Mouse (Mus musculus): Measurements from ENCODE around the gene Pepd.
A peak's percentile ranks its signal among the peaks of the same experiment; 100 is the strongest.

GRCm38 (mm10) chr7:35056436-35056864, 144.3 kb downstream of the Pepd start, which contains the start of gene Cebpg:
- TF ChIP-seq GATA1 (IDR thresholded peaks at IDR 0.05; ENCODE audit: low read depth, low read length) (no peak), CHD2 (IDR thresholded peaks at IDR 0.05; ENCODE audit: low read length) (no peak), CTCF (IDR thresholded peaks at IDR 0.05 in 2 of 3, conservative IDR thresholded peaks at IDR 0.05 in 1 of 3; ENCODE audit: control insufficient read depth in 1 of 3, insufficient read depth in 1 of 3, low read depth in 2 of 3, low read length in 3 of 3, poor library complexity in 1 of 3, severe bottlenecking in 1 of 3) (no peak), GABPA (IDR thresholded peaks at IDR 0.05; ENCODE audit: low read depth, low read length) (no peak), TBP (IDR thresholded peaks at IDR 0.05; ENCODE audit: low read depth, low read length) (peak; percentile 42; the same call in 1 of the 2 replicates), MYC (IDR thresholded peaks at IDR 0.05; ENCODE audit: low read depth, low read length) (no peak), POLR2AphosphoS2 (IDR thresholded peaks at IDR 0.05; ENCODE audit: low read length) (peak; percentile 26; the same call in 1 of the 2 replicates), TAL1 (IDR thresholded peaks at IDR 0.05; ENCODE audit: low read length) (no peak), ZKSCAN1 (IDR thresholded peaks at IDR 0.05; ENCODE audit: low read depth, low read length) (no peak), POLR2A (IDR thresholded peaks at IDR 0.05; ENCODE audit: control insufficient read depth in 1 of 2, insufficient read depth in 1 of 2, low read depth in 1 of 2, low read length in 2 of 2, poor library complexity in 1 of 2) (peak; percentile 63 to 89), ZC3H11A (IDR thresholded peaks at IDR 0.05; ENCODE audit: low read depth, low read length) (no peak), SMC3 (IDR thresholded peaks at IDR 0.05; ENCODE audit: low read depth, low read length) (no peak)

All from MEL (cell line).